Mouse (Mus musculus) CH12F3 (cell line): ENCODE data around the gene Alox5ap.

ENCODE experiments used
- in situ Hi-C: fragments of 300-500 bp; cut with MboI; formaldehyde crosslinking; loops from 2 replicates; pipeline ENCODE4 v1.14.3; 2020; ENCODE audit warnings: low sequenced_read_pairs

The Alox5ap gene

GRCm38 (mm10) chr5:149298234-149298633 lies 33.7 kb downstream of the Alox5ap start:
- in situ Hi-C loops, result no loop called here

- in situ Hi-C loops, result no loop called here
Measured at GRCm38 (mm10) chr5:149312884-149313652, 48.5 kb downstream of the Alox5ap start.

DNA sequence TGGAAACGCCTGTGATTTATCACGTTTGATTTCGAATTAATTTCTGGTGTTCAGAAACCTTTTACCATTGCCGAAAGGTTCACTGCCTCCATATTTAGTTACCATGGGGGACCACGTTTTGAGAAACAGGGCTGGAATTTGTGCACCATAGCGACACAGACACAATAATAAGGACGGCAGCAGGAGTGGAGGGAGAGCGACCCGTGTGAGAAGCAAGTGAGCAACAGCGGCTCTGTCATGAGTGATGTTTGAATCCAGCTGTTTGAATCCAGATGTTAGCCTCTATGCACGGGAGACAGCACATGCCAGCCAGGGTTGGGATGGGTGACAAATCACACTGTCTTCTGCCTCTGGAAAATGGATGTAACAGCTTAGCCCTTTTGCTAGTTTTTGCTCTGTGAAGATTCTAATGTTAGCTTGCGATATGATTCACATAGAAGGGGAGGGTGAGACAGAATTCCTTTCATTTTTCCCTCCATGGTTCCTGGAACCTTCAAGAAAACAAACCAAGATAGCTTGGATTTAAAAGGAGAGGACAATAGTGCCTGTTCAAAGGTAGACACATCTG lies 50.0 kb downstream of the Alox5ap start:
- in situ Hi-C loops, result no loop called here

- in situ Hi-C loops, result no loop called here
Measured at GRCm38 (mm10) chr5:149316926-149317325, 52.4 kb downstream of the Alox5ap start.

DNA sequence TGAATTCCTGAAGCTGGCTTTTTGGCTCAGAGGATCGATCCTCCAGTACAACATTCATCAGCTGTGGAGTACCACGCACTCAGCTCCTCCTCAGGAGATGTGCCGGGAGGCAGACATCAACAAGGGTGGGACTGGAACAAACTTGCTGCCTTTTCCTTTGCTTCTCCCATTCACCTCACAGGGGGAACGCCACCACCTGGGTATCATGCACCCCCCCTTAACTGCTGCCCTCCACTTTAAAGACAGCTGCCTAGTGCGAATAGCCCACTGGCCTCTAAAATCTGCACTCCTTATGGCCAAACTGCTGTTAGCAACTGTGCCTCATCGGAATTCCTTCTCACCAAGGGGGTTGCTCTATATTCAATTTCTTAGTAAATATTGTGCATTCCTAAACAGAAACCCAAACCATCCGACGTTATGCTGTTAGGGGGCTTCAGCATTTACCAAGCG lies 55.3 kb downstream of the Alox5ap start:
- in situ Hi-C loops, result no loop called here

- in situ Hi-C loops, result no loop called here
Measured at GRCm38 (mm10) chr5:149320534-149321482, 56.2 kb downstream of the Alox5ap start.

GRCm38 (mm10) chr5:149321909-149322841 lies 57.6 kb downstream of the Alox5ap start:
- in situ Hi-C loops, result no loop called here

DNA sequence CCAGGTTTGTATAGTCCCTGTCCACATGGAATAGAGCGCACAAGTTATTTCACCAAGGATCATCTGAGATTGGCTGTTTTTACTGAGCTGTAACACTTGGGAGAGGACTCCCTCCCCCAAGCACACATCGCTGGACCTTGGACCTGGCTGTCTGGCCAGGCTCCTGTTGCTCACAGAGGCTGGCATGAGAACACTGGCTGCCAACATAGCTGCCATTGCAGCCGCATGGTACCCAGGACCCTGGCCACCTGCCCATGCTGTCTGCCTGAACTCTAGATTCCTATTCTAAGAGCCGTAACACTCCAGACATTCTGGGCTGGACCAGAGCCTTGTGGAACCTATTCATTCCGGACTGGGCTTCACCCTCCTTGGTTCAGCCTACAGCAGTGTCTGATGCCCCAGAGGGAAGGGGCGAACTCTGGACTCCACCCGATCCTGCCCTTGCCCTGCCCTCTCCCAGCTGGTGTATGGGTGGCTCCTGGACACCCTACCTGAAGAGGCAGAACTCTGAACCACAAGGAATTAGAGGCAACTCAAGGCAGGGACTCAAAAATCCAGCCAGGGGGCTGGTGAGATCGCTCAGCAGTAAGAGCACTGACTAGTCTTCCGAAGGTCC lies 58.5 kb downstream of the Alox5ap start:
- in situ Hi-C loops, result no loop called here

- in situ Hi-C loops, result loop anchor here (25.0 kb wide), 1 partner anchor 512 kb away; no protein-coding TSS in a partner anchor
Measured at GRCm38 (mm10) chr5:149324739-149325138, 60.2 kb downstream of the Alox5ap start.

DNA sequence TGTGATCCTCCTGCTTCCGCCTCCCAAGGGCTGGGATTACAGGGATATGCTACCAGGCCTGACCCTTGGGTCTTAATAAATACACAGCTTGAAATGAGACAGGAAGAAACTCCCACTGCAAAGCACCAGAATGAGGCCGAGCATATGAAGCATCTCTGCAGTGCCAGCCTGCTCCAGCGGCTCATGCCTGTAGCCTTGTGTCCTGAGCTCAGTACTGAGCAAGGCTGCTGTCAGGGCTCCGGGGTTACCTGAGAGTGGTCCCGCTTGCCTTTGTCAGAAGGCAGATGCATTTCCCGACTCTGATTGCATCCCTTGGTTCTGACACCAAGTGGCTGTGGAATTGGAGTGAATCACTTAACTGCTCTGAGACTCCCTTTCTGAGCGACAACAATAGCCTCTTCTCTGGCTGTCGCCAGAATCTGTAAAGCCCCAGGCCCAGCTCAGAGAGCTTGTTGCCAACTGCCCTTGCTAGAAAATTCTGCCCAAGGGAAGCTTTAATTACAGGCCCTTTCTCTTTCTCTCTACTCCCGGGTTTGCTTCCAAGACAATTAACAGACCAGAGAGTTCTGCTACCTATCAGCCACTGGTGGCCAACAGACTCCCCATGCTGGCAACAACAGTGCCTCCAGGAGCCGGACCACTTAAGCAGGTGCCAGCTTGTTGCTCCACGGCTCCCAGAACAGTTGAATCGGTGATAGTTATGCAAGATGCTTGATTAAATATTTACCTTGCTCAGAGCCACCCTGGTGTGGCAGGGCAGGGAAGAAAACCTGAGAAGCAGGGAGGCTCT lies 64.7 kb downstream of the Alox5ap start:
- in situ Hi-C loops, result loop anchor here (25.0 kb wide), 1 partner anchor 517 kb away; no protein-coding TSS in a partner anchor

GRCm38 (mm10) chr5:149330601-149331000 lies 66.0 kb downstream of the Alox5ap start:
- in situ Hi-C loops, result loop anchor here (25.0 kb wide), 1 partner anchor 518 kb away; no protein-coding TSS in a partner anchor

DNA sequence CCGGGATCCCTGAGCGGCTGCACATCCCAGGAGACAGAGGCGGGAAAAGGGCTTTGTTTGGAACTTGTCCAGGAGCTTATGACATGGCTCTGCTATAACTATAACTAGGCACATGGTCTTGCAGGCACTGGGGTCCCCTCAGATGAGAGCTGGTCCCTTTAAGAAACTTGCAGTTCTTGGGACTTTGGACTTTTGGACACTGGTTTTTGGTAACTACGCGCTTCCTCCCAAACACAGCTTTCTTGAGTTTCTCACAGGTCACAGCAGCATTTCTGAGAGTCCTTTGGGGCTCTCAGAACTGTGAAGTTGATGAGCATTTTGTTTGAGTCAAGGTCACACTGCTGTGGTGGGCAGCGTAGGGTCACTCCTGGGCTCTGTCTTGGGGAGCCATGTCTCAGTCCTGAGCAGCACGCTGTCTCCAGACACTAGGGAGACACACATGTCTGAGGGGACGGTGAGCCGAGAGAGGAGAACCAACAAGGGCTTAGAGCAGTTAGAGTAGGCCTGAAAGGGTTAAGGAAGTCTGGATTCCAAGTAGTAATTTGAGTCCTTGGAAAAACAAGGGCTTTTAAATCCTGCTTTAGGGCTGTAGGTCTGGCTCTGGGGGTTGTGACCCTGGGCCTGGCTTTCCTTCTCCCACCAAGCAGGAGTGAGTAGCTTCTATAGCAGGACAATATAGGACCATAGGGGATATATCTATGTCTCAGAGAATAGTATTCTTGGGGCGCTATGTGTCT lies 67.0 kb downstream of the Alox5ap start:
- in situ Hi-C loops, result loop anchor here (25.0 kb wide), 1 partner anchor 519 kb away; no protein-coding TSS in a partner anchor

DNA sequence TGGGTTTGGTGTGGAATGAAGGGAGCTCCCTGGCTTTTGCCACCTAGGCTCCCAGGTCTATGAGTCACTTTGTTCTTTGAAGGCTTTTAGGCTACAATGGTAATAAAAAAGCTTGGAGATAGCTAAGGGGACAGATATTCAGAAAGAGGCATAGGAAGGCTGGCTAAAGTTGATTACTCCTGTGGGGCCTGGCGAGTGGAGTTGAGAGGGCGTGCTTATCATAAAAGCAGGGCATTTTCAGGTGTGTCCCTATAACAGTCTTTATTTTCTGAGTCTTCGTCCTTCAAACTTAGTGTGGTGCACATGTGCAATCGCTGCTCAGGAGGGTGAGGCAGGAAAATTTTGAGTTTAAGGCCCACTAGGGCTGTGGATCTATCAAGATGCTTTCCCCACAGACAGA lies 68.2 kb downstream of the Alox5ap start:
- in situ Hi-C loops, result loop anchor here (25.0 kb wide), 1 partner anchor 520 kb away; no protein-coding TSS in a partner anchor

- in situ Hi-C loops, result loop anchor here (25.0 kb wide), 1 partner anchor 522 kb away; no protein-coding TSS in a partner anchor
Measured at GRCm38 (mm10) chr5:149333941-149334698, 69.6 kb downstream of the Alox5ap start.

- in situ Hi-C loops, result loop anchor here (25.0 kb wide), 1 partner anchor 523 kb away; no protein-coding TSS in a partner anchor
Measured at GRCm38 (mm10) chr5:149335009-149335408, 70.4 kb downstream of the Alox5ap start.

DNA sequence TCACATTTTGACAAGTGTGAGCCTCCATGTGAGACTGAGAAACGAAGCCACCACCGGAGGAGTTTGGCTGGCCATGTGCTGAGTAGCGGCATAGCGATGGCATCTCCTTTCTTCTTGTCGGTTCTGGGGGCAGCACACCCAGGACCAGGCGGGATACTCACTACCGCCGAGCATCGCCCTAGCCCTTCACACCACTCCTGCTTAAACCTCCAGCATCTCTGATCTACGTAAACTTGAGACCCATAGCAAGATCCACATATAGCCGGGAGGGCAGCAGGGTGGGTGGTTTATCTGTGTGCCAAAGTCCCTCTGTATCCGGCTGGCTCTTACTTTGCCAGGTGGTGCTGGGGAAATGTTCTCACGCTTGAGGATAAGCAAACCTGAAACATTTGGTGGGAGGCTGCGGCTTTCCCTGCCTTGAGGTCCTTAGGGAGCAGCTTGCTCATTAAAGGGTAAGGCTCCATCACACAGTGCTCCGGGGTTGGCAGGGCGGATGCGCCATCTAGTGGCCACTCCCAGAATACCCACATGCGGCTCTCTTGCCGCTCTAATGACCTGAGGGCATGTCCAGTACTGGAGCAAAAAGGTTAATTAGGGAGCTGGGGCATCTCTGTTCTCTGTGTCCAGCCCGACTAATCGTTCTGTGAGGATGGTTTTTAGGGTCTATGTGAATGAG lies 71.1 kb downstream of the Alox5ap start:
- in situ Hi-C loops, result loop anchor here (25.0 kb wide), 1 partner anchor 523 kb away; no protein-coding TSS in a partner anchor
